Mouse (Mus musculus): ENCODE measurements around the gene Pdzd8.

The Pdzd8 gene

GRCm38 (mm10) chr19:59352760-59353159 is 7.2 kb upstream of the Pdzd8 start:
- no peak for DNase-seq

GRCm38 (mm10) chr19:59351151-59351889 is 5.7 kb upstream of the Pdzd8 start:
- no peak for DNase-seq

GRCm38 (mm10) chr19:59350273-59350903 is 4.8 kb upstream of the Pdzd8 start:
- no peak for DNase-seq

- no peak for DNase-seq
Observed at GRCm38 (mm10) chr19:59349329-59349960, 3.9 kb upstream of the Pdzd8 start.

- DNase-seq, result no peak
Observed at GRCm38 (mm10) chr19:59346325-59346724, 745 bp upstream of the Pdzd8 start.

GRCm38 (mm10) chr19:59345081-59345657 is 411 bp downstream of the Pdzd8 start:
- DNase-seq, result peak; percentile 69

- peak; percentile 47 for DNase-seq
Observed at GRCm38 (mm10) chr19:59344304-59344711, 1.3 kb downstream of the Pdzd8 start.

- DNase-seq, result no peak
Observed at GRCm38 (mm10) chr19:59342964-59343363, 2.6 kb downstream of the Pdzd8 start.

GRCm38 (mm10) chr19:59339908-59340307 is 5.7 kb downstream of the Pdzd8 start:
- no peak for DNase-seq

GRCm38 (mm10) chr19:59337872-59338681 is 7.5 kb downstream of the Pdzd8 start:
- no peak for DNase-seq

- no peak for DNase-seq
Observed at GRCm38 (mm10) chr19:59336655-59337054, 8.9 kb downstream of the Pdzd8 start.

GRCm38 (mm10) chr19:59330816-59331225 is 14.8 kb downstream of the Pdzd8 start:
- no peak for DNase-seq

GRCm38 (mm10) chr19:59321990-59322389 is 23.6 kb downstream of the Pdzd8 start, which contains the start of gene Rps12-ps3:
Rps12-ps3 (plus strand) TSS chr19:59322290.
- DNase-seq, result no peak

GRCm38 (mm10) chr19:59316571-59316970 is 29.0 kb downstream of the Pdzd8 start:
- DNase-seq, result peak; percentile 60

GRCm38 (mm10) chr19:59315308-59315707 is 30.3 kb downstream of the Pdzd8 start:
- no peak for DNase-seq

- DNase-seq, result no peak
Observed at GRCm38 (mm10) chr19:59292183-59292839, 53.3 kb downstream of the Pdzd8 start.

GRCm38 (mm10) chr19:59289811-59290210 is 55.8 kb downstream of the Pdzd8 start:
- no peak for DNase-seq

- DNase-seq, result no peak
Observed at GRCm38 (mm10) chr19:59289042-59289441, 56.5 kb downstream of the Pdzd8 start.

GRCm38 (mm10) chr19:59282001-59282400 is 63.6 kb downstream of the Pdzd8 start:
- DNase-seq, result no peak

- no peak for DNase-seq
Observed at GRCm38 (mm10) chr19:59280841-59281240, 64.7 kb downstream of the Pdzd8 start.

- DNase-seq, result no peak
Observed at GRCm38 (mm10) chr19:59276354-59276753, 69.2 kb downstream of the Pdzd8 start.

GRCm38 (mm10) chr19:59273190-59273589 is 72.4 kb downstream of the Pdzd8 start:
- no peak for DNase-seq

Measured in kidney, postnatal 10 days (tissue).